Mouse (Mus musculus) bone marrow macrophage, adult 2 months (primary cell): ENCODE measurements around the gene Gpcpd1. TPM values are rescaled to one million over a fixed set of nuclear protein-coding genes. Genes with fewer than 3 reads are reported as not detected.

ENCODE experiments used
- H3K27ac ChIP-seq: 2 replicates; pipeline ENCODE4 v1.5.1; 2012; ENCODE audit warnings: low read depth, low read length; ENCODE audit not compliant: insufficient read depth
- H3K4me1 ChIP-seq: 2 replicates; pipeline ENCODE4 v1.6.1; 2012; ENCODE audit warnings: low read length; ENCODE audit not compliant: control insufficient read depth, insufficient read depth
- H3K4me3 ChIP-seq: 2 replicates; pipeline ENCODE4 v1.5.1; 2012; ENCODE audit warnings: mild to moderate bottlenecking, low read length, moderate library complexity; ENCODE audit not compliant: insufficient read depth
- CTCF ChIP-seq: IDR thresholded peaks from 2 replicates; pipeline ENCODE4 v1.5.1; 2012; ENCODE audit warnings: low read depth, mild to moderate bottlenecking, low read length, moderate library complexity
- POLR2A ChIP-seq: IDR thresholded peaks from 2 replicates; pipeline ENCODE4 v1.6.1; 2012; ENCODE audit warnings: mild to moderate bottlenecking, low read depth, low read length, borderline replicate concordance
- polyA plus RNA-seq: library from polyadenylated mRNA; stranded (reverse); fragments of >200 nt; gene quantifications from 2 replicates; pipeline ENCODE4 v1.2.4, GENCODE M21; 2012; ENCODE audit not compliant: missing spikeins, insufficient read depth, insufficient read length

The Gpcpd1 gene
- 31.0 and 35.2 TPM in 2 replicates for polyA plus RNA-seq

DNA sequence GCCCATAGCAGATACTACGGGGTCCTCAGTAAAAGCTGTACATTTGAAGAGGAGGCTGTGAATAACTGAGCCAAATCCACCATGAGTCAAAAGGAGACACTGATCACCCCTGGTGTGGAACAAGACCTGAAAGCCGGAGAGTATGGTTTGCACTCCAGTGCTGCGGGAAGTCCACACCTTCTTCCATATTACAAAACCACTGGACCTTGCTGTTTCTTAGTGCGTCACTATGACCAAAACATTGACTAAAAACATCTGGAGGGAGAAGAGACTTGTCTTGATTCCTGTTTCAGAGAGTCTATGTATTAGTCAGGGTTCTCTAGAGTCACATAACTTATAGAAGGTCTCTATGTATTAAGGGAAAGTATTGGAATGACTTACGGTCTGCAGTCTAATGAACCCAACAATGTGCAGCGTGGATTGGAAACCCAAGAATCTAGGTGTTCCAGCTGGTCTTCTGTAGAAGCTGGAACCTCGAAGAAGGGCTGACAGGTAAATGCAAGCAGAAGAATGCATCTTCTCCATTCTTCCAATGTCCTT, at the start of gene Gpcpd1:
TSS of gene Gpcpd1 (minus strand) at position 490 of the 540 bp plus-strand sequence.
- no peak within 1 kb of the TSS for H3K4me3 ChIP-seq
- H3K27ac ChIP-seq: no peak within 1 kb of the TSS
- H3K4me1 ChIP-seq: peaks cover 7% of the 10 kb centered on the region
- TF ChIP-seq POLR2A (no peak), CTCF (no peak)

DNA sequence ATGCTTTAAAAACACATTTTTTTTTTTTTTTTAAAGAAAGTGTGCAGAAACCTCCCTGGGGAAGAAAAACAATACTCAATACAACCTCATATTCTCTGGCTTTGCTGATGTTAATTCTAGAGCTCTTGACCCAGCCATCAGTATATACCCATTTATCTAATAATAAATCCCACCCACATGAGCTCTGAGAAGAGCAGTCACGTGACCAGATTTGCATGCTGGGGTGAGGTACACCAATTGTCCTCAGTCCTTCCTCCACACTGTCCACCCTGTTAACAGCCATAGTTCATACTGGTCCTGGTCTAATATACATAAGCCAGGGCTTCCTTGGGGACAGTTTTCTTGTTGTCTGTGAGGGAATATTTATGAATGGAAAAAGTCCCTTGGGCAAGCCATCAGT, 49.0 kb upstream of the Gpcpd1 start:
- Histone ChIP-seq H3K4me1 (peaks cover 5% of the 10 kb centered on the region), H3K27ac (no peak overlapping the region), H3K4me3 (no peak overlapping the region)
- no peak for TF ChIP-seq POLR2A
- no peak for TF ChIP-seq CTCF

DNA sequence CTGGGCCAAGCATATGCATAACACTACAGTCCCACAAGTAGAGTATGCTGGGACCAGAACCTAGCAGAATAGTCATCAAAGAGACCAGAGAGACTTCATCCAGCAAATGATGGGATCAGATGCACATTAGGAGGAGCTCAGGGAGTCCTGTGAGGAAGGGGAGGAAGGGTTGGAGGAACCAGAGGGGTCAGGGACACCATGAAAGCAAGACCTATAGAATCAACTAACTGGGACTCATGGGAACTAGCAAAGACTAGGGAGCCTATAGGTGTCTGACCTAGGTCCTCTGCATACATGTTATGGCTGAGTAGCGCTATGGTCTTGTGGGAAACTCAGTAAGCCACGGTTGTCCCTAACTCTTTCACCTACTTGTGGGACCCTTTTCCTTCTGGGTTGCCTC, 41.1 kb upstream of the Gpcpd1 start:
- TF ChIP-seq CTCF: no peak
- no peak for TF ChIP-seq POLR2A
- H3K4me3 ChIP-seq: no peak overlapping the region
- peaks cover 9% of the 10 kb centered on the region for H3K4me1 ChIP-seq
- no peak overlapping the region for H3K27ac ChIP-seq

DNA sequence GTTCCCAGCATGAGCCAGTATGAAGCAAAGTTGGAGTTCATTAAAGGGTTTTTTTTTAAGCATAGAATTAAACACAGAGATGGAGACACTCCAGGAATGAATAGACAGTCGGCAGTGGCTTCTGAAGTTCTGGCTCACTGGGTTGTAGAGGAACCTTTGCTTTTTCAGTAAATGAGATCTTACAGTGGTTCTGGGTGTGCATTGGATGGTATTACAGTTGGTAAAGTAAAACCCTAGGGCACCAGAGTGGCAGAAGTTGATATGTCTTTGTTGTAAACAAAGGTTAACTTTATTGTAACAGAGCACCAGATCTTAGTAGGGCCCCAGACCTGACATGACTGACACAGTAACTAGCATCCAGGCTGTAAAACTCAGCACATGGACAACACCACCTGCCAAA, 35.6 kb upstream of the Gpcpd1 start:
- no peak for TF ChIP-seq CTCF
- no peak for TF ChIP-seq POLR2A
- Histone ChIP-seq H3K27ac (no peak overlapping the region), H3K4me3 (no peak overlapping the region), H3K4me1 (no peaks in the 10 kb centered on the region)

DNA sequence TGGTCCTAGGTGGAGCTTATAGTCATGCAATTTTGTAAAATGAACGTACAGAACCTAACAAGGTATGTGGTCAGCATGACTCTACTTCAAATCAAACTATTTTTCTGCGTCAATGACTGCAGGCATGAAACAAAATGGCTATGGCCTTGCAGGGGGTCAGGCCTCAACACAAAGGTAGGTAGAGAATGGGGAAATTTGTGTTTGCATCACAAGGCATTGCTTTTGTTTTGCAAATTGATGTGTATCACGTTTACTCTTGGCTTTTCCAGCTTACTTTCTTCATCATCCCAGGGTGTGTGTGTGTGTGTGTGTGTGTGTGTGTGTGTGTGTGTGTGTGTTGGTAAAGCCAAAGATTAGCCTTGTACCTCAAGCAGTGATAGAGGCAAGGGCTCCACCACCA, 30.2 kb upstream of the Gpcpd1 start:
- Histone ChIP-seq H3K27ac (no peak overlapping the region), H3K4me3 (no peak overlapping the region)
- TF ChIP-seq CTCF (no peak), POLR2A (no peak)

DNA sequence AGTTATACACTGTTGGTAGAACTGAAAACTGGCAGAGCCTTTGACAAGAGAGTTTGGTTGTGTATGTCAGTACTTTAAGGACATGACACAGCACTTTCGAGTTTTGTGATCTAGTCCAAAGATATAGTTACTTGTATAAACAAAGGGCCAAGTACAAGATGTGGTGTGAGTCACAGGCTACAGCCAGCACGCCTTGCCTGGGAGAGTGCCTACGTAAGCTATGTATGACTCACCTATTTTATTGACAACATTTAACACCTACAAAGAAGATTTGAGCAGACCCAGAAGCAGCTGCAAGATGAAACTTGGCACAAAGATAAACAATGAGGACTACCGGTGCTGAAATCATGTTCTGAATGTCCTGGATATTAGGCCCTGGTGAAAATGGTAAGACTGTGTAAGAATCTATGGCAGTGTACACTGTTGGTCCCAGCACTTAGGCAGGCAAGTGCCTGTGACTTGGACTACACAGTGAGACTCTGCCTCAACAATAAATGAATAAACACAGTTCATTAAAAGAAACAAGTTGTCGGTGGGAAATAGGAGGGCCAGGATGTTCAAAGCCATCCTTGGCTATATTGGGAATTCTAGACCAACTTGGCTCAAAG, 26.2 kb upstream of the Gpcpd1 start:
- Histone ChIP-seq H3K4me3 (no peak overlapping the region), H3K27ac (no peak overlapping the region), H3K4me1 (peaks cover 11% of the 10 kb centered on the region)
- TF ChIP-seq POLR2A: no peak
- TF ChIP-seq CTCF: no peak

More for the DNA sequence above, 30.2 kb upstream of the Gpcpd1 start:
- H3K4me1 ChIP-seq: peaks cover 8% of the 10 kb centered on the region

DNA sequence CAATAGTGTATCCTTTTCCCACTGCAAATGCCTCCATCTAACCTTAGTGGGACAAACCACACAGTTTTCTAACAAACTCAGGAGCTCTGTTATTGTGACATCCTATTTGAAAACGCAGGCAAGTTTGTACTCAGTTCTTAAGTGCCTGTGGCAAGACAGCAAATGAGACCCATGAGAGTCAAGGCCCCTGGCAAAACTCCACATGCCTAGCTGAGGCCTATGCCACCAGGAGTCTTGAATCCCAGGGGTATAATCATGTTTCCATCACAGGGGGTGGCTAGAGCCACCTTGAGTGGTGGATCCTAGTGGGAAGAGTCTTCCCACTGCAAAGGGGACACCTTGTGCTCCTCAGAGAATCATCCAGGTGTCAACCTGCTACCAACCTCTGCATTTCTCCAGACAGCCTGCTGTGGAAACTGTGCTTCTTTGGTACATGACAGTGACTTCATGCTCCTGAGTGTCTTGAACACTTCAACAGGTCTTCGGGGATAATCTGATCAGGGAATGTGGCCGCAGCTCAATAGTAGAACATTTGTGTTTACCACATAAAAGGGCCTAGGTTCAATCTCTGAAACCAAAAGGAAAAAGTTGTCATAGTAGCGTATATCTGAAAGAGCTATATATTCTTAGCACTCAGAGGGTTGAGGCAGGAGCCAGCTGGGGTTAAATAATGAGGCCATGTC, 24.2 kb upstream of the Gpcpd1 start:
- no peak overlapping the region for H3K27ac ChIP-seq
- peaks cover 25% of the 10 kb centered on the region for H3K4me1 ChIP-seq
- TF ChIP-seq POLR2A (no peak), CTCF (no peak)
- H3K4me3 ChIP-seq: no peak overlapping the region

DNA sequence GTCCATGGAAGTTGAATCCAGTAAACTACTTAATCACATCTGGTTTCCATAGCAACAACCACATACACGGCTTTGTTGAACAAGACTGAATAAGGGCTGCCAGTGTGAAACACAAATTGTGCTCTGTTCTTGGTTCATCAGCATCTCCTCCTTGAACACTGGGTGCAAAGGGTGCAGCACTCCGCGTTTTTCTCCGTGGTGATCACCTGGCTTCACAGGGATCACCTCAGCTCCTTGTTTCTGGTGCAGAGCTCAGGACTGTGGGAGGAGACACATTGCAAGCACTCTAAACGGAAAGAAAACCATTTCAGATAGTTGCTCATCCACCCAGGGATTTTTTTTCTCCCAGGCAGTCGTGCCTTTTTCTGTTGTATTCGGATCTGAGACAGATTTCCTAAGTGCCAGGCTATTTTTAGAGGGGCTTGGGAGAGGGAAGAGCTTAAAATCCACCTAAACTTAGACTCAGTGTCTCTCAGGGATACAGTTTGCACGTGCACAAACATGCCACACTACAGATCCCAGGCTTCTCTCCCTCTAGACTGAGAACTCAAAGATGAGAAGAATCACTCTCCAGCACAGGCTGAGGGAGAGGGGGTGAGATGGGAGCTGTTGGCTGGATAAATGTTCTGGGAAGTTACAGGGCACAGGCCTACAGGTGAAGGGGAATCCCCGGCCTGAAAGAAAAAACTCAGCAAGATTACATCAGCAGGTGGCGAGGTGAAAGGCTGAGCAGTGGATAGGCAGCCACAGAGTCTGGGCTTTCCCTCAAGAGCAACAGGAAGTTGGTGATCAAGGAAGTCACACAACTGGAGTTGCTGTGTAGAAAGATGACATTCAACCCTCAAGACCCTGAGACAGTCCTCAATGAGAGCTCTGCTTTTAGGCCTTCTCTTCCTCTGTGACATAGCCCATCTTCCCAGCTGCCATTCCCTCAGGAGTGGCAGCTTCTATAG, 19.9 kb upstream of the Gpcpd1 start:
- Histone ChIP-seq H3K4me1 (peaks cover 52% of the 10 kb centered on the region), H3K27ac (peak overlapping the region; percentile 44), H3K4me3 (no peak overlapping the region)
- TF ChIP-seq CTCF (no peak), POLR2A (no peak)

DNA sequence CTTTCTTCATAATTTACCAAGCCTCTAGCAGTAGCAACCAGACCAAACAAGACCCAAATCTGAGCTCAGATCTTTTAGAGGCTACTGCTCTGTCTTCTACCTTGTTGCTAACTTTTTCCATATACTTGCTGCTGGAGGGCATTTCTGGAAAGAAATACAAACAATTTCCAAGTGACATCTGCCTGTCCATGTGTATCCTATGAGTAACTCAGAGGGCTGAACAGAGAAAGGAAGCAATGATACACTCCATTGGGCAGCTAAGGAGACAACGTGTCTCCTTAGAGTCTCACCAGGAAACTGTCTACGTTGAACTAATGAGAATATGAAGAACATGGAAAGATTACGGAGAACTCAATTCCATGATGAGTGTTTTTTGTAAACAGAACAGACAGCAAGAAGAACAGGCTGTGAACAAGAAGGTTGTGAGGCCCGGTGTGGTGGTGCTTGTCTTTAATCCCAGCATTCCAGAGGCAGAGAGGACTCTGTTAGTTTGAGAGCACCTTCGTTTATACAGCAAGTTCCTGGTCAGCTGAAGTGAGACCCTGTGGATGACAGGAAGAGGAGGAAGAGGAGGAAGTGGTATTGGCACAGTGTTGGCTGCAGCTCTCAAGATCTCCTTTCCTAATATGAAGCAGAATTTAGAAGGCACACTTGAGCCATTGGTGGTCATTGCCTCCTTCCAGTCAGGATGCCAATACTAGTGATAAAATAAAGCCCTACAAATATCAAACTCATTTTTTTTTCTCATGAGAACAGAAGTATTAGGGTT, 18.4 kb upstream of the Gpcpd1 start:
- Histone ChIP-seq H3K27ac (peak overlapping the region; percentile 58), H3K4me3 (no peak overlapping the region), H3K4me1 (peaks cover 58% of the 10 kb centered on the region)
- TF ChIP-seq POLR2A (no peak), CTCF (no peak)
